9 mouse cellular contexts compared by ENCODE assay signal in the genomic region with DNA sequence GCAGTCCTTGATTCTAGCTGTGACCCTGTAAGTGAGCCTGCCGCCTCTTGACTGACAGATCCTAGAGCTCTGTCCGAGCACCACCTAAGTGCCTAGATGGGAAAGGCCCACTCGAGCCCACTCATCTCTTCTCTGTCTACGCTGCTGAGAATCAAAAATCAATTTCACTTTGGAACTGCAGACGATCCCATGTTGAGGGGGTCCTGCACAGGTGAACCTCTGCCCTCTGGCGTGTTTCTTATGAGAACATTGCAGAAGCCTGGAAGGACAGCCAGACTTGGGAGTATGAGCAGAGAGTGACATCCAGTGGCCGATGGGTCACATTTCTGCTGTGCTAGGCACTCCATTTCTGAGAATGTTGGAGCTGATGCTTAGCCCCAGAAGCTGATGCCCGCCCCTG. TPM values are rescaled to one million over a fixed set of nuclear protein-coding genes. Genes with fewer than 3 reads are reported as not detected.
DNase-seq lines count a peak whose midpoint lies in the region; ATAC-seq and TF ChIP-seq lines count a peak whose summit lies in the region.
"Had no signal": no experiment of that assay in that cellular context is flagged by ENCODE, and none has a peak within 500 bp of the region (broad histone marks: within the 10 kb centered on the region; RNA-seq: fewer than 3 reads in every experiment).

No protein-coding gene starts in this region.

- intact Hi-C loops in left cerebral cortex, adult 2 months (cut with DNase I), result loop anchor here (5.0 kb wide), 2 partner anchors 201 to 451 kb away; no protein-coding TSS in a partner anchor

- H3K36me3 ChIP-seq in forebrain, postnatal 0 days (ENCODE audit: insufficient read depth), result no peaks in the 10 kb centered on the region
- no peaks in the 10 kb centered on the region for H3K36me3 ChIP-seq in hindbrain, embryonic 16.5 days (ENCODE audit: control insufficient read depth, insufficient read depth, low read length)
- no peaks in the 10 kb centered on the region for H3K36me3 ChIP-seq in liver, embryonic 13.5 days
- H3K36me3 ChIP-seq: embryonic facial prominence, embryonic 12.5 days had no signal

- peak; percentile 58 for TF ChIP-seq CTCF in left cerebral cortex, adult 2 months (IDR thresholded peaks at IDR 0.05)
- peak; percentile 70 for TF ChIP-seq CTCF in forebrain, postnatal 0 days (IDR thresholded peaks at IDR 0.05; ENCODE audit: low read depth)

- no peak overlapping the region for H3K27ac ChIP-seq in left cerebral cortex, adult 2 months
- H3K27ac ChIP-seq in forebrain, postnatal 0 days (ENCODE audit: low read depth, low read length), result no peak overlapping the region
- H3K27ac ChIP-seq in hindbrain, embryonic 16.5 days (ENCODE audit: low read depth, low read length), result no peak overlapping the region
- no peak overlapping the region for H3K27ac ChIP-seq in liver, embryonic 13.5 days
- H3K27ac ChIP-seq: embryonic facial prominence, embryonic 12.5 days had no signal

- H3K9me3 ChIP-seq in forebrain, postnatal 0 days (ENCODE audit: low read length), result no peaks in the 10 kb centered on the region
- H3K9me3 ChIP-seq in hindbrain, embryonic 16.5 days (ENCODE audit: control insufficient read depth, low read length), result no peaks in the 10 kb centered on the region
- H3K9me3 ChIP-seq in liver, embryonic 13.5 days (replicated peaks), result no peaks in the 10 kb centered on the region
- H3K9me3 ChIP-seq: embryonic facial prominence, embryonic 12.5 days had no signal

- peak in 1 of 2 experiments; percentile 13 for DNase-seq in left cerebral cortex, adult 2 months (ENCODE audit: extremely low spot score in 1 of 2, low spot score in 2 of 2)
- no peak for DNase-seq in left cerebral cortex, adult 8-10 months (ENCODE audit: low spot score in 2 of 2)
- peak; percentile 12 to 29 for DNase-seq in adrenal gland, adult 18-20 months (ENCODE audit: low spot score in 2 of 2)
- peak; percentile 59 for DNase-seq in forebrain, postnatal 0 days
- DNase-seq in liver, embryonic 13.5 days, result no peak
- DNase-seq in monocyte, adult 2 months (ENCODE audit: low read depth in 1 of 2, low spot score in 2 of 2), result peak; percentile 45 to 61
- peak; percentile 91 for DNase-seq in thymus, postnatal 0 days (ENCODE audit: low spot score)

- peak; percentile 73 for ATAC-seq in forebrain, postnatal 0 days
- peak; percentile 86 for ATAC-seq in hindbrain, embryonic 16.5 days
- ATAC-seq in liver, embryonic 13.5 days (ENCODE audit: low read depth), result peak; percentile 20; the same call in 1 of the 2 replicates

- H3K27me3 ChIP-seq in forebrain, postnatal 0 days (ENCODE audit: insufficient read depth, low read length), result no peaks in the 10 kb centered on the region
- no peaks in the 10 kb centered on the region for H3K27me3 ChIP-seq in hindbrain, embryonic 16.5 days (replicated peaks; ENCODE audit: control insufficient read depth, insufficient read depth, low read length)
- H3K27me3 ChIP-seq in liver, embryonic 13.5 days, result no peaks in the 10 kb centered on the region
- H3K27me3 ChIP-seq: embryonic facial prominence, embryonic 12.5 days had no signal

- no peak overlapping the region for H3K4me2 ChIP-seq in forebrain, postnatal 0 days (ENCODE audit: low read depth)
- H3K4me2 ChIP-seq in hindbrain, embryonic 16.5 days (ENCODE audit: low read length), result no peak overlapping the region
- no peak overlapping the region for H3K4me2 ChIP-seq in liver, embryonic 13.5 days
- H3K4me2 ChIP-seq: embryonic facial prominence, embryonic 12.5 days had no signal

- no peaks in the 10 kb centered on the region for H3K4me1 ChIP-seq in forebrain, postnatal 0 days (ENCODE audit: insufficient read depth)
- H3K4me1 ChIP-seq in hindbrain, embryonic 16.5 days (ENCODE audit: control insufficient read depth, insufficient read depth, low read depth, low read length), result no peaks in the 10 kb centered on the region
- H3K4me1 ChIP-seq in liver, embryonic 13.5 days (replicated peaks), result peaks cover 18% of the 10 kb centered on the region; the same call in 1 of the 2 replicates
- H3K4me1 ChIP-seq: embryonic facial prominence, embryonic 12.5 days had no signal

- H3K9ac ChIP-seq in forebrain, postnatal 0 days, result no peak overlapping the region
- H3K9ac ChIP-seq in hindbrain, embryonic 16.5 days (ENCODE audit: low read depth, low read length), result no peak overlapping the region
- H3K9ac ChIP-seq in liver, embryonic 13.5 days, result no peak overlapping the region
- H3K9ac ChIP-seq: embryonic facial prominence, embryonic 12.5 days had no signal

- H3K4me3 ChIP-seq in left cerebral cortex, adult 2 months, result no peak overlapping the region
- H3K4me3 ChIP-seq in forebrain, postnatal 0 days (ENCODE audit: low read depth, low read length), result no peak overlapping the region
- H3K4me3 ChIP-seq in hindbrain, embryonic 16.5 days (ENCODE audit: low read length), result no peak overlapping the region
- no peak overlapping the region for H3K4me3 ChIP-seq in liver, embryonic 13.5 days (replicated peaks)
- H3K4me3 ChIP-seq: embryonic facial prominence, embryonic 12.5 days had no signal

- WGBS in forebrain, postnatal 0 days, result 70% methylated on average over 8 of the region's 8 CpGs
- 59% methylated on average over 8 of the region's 8 CpGs for WGBS in hindbrain, embryonic 16.5 days
- WGBS in liver, embryonic 13.5 days (ENCODE audit: insufficient replicate concordance), result 30% methylated on average over 8 of the region's 8 CpGs

RNA-seq across cellular contexts. Expression of gene Il20ra, which starts 19.4 kb away (rescaled TPM):
- total RNA-seq in left cerebral cortex, adult 2 months (2021), result under 1 TPM; 0.27 to 0.49 TPM
- total RNA-seq in left cerebral cortex, adult 8-10 months (2022), result under 1 TPM; 0.17 to 0.63 (median 0.54) TPM
- total RNA-seq in adrenal gland, adult 18-20 months (2021), result 1 to 10 TPM; 3.3 to 3.9 TPM
- 0.19 TPM in 1 of 2 replicates, not detected in the other for total RNA-seq in forebrain, postnatal 0 days (2014; rRNA removed)
- polyA plus RNA-seq in forebrain, postnatal 0 days (2015; fragmentation: Nextera tagmentation; extraction: Ambion mirVana), result not detected in 2 replicates
- 0.44 and 0.75 TPM in 2 replicates for polyA plus RNA-seq in hindbrain, embryonic 16.5 days (2015; fragmentation: Nextera tagmentation; extraction: Ambion mirVana)
- polyA plus RNA-seq in liver, embryonic 13.5 days (2015; fragmentation: Nextera tagmentation; extraction: Ambion mirVana), result 0.20 and 0.25 TPM in 2 replicates
- polyA plus RNA-seq in thymus, postnatal 0 days (2015; fragmentation: Nextera tagmentation; extraction: Ambion mirVana), result 0.60 and 1.1 TPM in 2 replicates

Comparison
In these comparisons a context has a peak if more than half of its experiments do, and no peak if none do; other contexts are left out.
1. DNase-seq: peak in adrenal gland, adult 18-20 months (2 of 2), forebrain, postnatal 0 days (single experiment), monocyte, adult 2 months (2 of 2) and thymus, postnatal 0 days (single experiment); none in left cerebral cortex, adult 8-10 months (0 of 2) and liver, embryonic 13.5 days (single experiment).
2. ATAC-seq: peak in every context shown above with its lines; median percentile 86 in hindbrain, embryonic 16.5 days; 73 in forebrain, postnatal 0 days; 20 in liver, embryonic 13.5 days.